In the genomic region with DNA sequence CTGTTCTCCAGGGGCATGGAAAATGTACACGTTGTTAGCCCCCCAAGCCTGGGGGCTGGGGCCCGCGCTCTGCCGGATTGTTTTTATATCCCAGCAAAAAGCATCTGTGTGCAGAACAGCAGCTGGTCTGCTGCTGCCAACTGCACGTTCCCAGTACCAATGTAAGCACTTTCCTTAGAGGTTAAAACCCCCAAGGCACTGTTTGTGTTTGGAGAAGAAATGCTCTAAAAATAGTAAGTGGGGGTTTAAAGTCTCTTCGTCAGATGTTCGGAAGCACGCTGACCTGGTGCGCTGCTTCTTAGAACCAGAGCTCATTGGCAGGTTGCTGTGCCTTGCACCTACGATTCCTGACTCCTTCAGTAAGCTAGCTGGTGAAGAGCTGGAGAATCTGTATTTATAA, we compare ENCODE assay signal across 9 mouse cellular contexts.
DNase-seq lines count a peak whose midpoint lies in the region; ATAC-seq and TF ChIP-seq lines count a peak whose summit lies in the region.
"Had no signal": no experiment of that assay in that cellular context is flagged by ENCODE, and none has a peak within 500 bp of the region (broad histone marks: within the 10 kb centered on the region; RNA-seq: fewer than 3 reads in every experiment).

No protein-coding gene starts in this region.

- H3K27ac ChIP-seq in kidney, adult 2 months (ENCODE audit: insufficient read depth, low read depth, low read length): no peak overlapping the region
- H3K27ac ChIP-seq in embryonic facial prominence, embryonic 13.5 days: peak overlapping the region; percentile 30
- H3K27ac ChIP-seq in intestine, postnatal 0 days (ENCODE audit: low read depth, low read length): no peak overlapping the region
- peak overlapping the region; percentile 89 for H3K27ac ChIP-seq in neural tube, embryonic 13.5 days (replicated peaks)

- 23% methylated on average over 10 of the region's 10 CpGs for WGBS in kidney, adult 2 months
- 4% methylated on average over 10 of the region's 10 CpGs for WGBS in embryonic facial prominence, embryonic 13.5 days
- WGBS in intestine, postnatal 0 days: 48% methylated on average over 10 of the region's 10 CpGs
- 27% methylated on average over 10 of the region's 10 CpGs for WGBS in neural tube, embryonic 13.5 days

- no peaks in the 10 kb centered on the region for H3K9me3 ChIP-seq in embryonic facial prominence, embryonic 13.5 days
- H3K9me3 ChIP-seq in intestine, postnatal 0 days (ENCODE audit: control insufficient read depth): no peaks in the 10 kb centered on the region
- H3K9me3 ChIP-seq in neural tube, embryonic 13.5 days: no peaks in the 10 kb centered on the region

- H3K4me1 ChIP-seq in kidney, adult 2 months (ENCODE audit: control insufficient read depth, insufficient read depth, low read length): peaks cover 4% of the 10 kb centered on the region; the same call in 1 of the 2 replicates
- peaks cover 17% of the 10 kb centered on the region for H3K4me1 ChIP-seq in embryonic facial prominence, embryonic 13.5 days
- no peaks in the 10 kb centered on the region for H3K4me1 ChIP-seq in intestine, postnatal 0 days (replicated peaks; ENCODE audit: control insufficient read depth, insufficient read depth, low read length)
- H3K4me1 ChIP-seq in neural tube, embryonic 13.5 days (replicated peaks): peaks cover 24% of the 10 kb centered on the region

- TF ChIP-seq CTCF in kidney, adult 2 months (conservative IDR thresholded peaks at IDR 0.05; ENCODE audit: insufficient read depth, insufficient read length, low read depth, low read length): no peak
- no peak for TF ChIP-seq CTCF in intestine, postnatal 0 days (IDR thresholded peaks at IDR 0.05; ENCODE audit: low read depth)

- 0 out of 2 replicates have a peak, but pooled peaks have one; percentile 4 for ATAC-seq in embryonic facial prominence, embryonic 13.5 days (ENCODE audit: insufficient number of reproducible peaks, insufficient read depth, low FRiP score, low TSS enrichment, low read depth)
- ATAC-seq in intestine, postnatal 0 days: no peak
- peak; percentile 74 for ATAC-seq in neural tube, embryonic 13.5 days (ENCODE audit: low read depth)

- no peaks in the 10 kb centered on the region for H3K36me3 ChIP-seq in kidney, adult 2 months (ENCODE audit: control insufficient read depth, insufficient read depth, low read length)
- no peaks in the 10 kb centered on the region for H3K36me3 ChIP-seq in embryonic facial prominence, embryonic 13.5 days
- no peaks in the 10 kb centered on the region for H3K36me3 ChIP-seq in intestine, postnatal 0 days (ENCODE audit: control insufficient read depth, insufficient read depth)
- no peaks in the 10 kb centered on the region for H3K36me3 ChIP-seq in neural tube, embryonic 13.5 days

- H3K9ac ChIP-seq in embryonic facial prominence, embryonic 13.5 days: peak overlapping the region; percentile 23; the same call in 1 of the 2 replicates
- no peak overlapping the region for H3K9ac ChIP-seq in intestine, postnatal 0 days (ENCODE audit: low read depth, low read length)
- H3K9ac ChIP-seq in neural tube, embryonic 13.5 days: peak overlapping the region; percentile 61; the same call in 1 of the 2 replicates

- peak; percentile 61 for DNase-seq in kidney, adult 2 months
- DNase-seq in kidney, postnatal 4 days: no peak
- DNase-seq in spleen, adult 18-20 months: no peak
- DNase-seq in c-Kit-positive CD71-positive TER-119-positive erythroid progenitor cells, embryonic 14.5 days (ENCODE audit: low spot score): no peak
- DNase-seq in Muller cell, postnatal 12 days (ENCODE audit: inconsistent ontology term): no peak
- DNase-seq: cerebellum, adult 2 months had no signal

- no peak for TF ChIP-seq POLR2A in kidney, adult 2 months (IDR thresholded peaks at IDR 0.05; ENCODE audit: low read depth, low read length)

- no peak overlapping the region for H3K4me3 ChIP-seq in kidney, adult 2 months (ENCODE audit: insufficient read depth, low read depth, low read length)
- H3K4me3 ChIP-seq in embryonic facial prominence, embryonic 13.5 days: peak overlapping the region; percentile 19
- no peak overlapping the region for H3K4me3 ChIP-seq in intestine, postnatal 0 days (ENCODE audit: low read depth, low read length)
- no peak overlapping the region for H3K4me3 ChIP-seq in neural tube, embryonic 13.5 days

- no peaks in the 10 kb centered on the region for H3K27me3 ChIP-seq in kidney, adult 2 months (replicated peaks; ENCODE audit: control insufficient read depth, insufficient read depth, low read length)
- H3K27me3 ChIP-seq in embryonic facial prominence, embryonic 13.5 days: no peaks in the 10 kb centered on the region
- no peaks in the 10 kb centered on the region for H3K27me3 ChIP-seq in intestine, postnatal 0 days (replicated peaks; ENCODE audit: control insufficient read depth, insufficient read depth, low read length)
- H3K27me3 ChIP-seq in neural tube, embryonic 13.5 days: no peaks in the 10 kb centered on the region

- peak overlapping the region; percentile 59 for H3K4me2 ChIP-seq in embryonic facial prominence, embryonic 13.5 days
- peak overlapping the region; percentile 28; the same call in 1 of the 2 replicates for H3K4me2 ChIP-seq in intestine, postnatal 0 days (replicated peaks; ENCODE audit: low read depth)
- H3K4me2 ChIP-seq in neural tube, embryonic 13.5 days: peak overlapping the region; percentile 51

Comparison
In these comparisons a context has a peak if more than half of its experiments do, and no peak if none do; other contexts are left out.
1. H3K27ac ChIP-seq: peak in embryonic facial prominence, embryonic 13.5 days (single experiment) and neural tube, embryonic 13.5 days (single experiment); none in kidney, adult 2 months (single experiment) and intestine, postnatal 0 days (single experiment).
2. Peak in every context shown above with its lines, with median percentiles within 50 percentile points of each other: H3K4me2 ChIP-seq.